Comparison of ENCODE assay signal across 8 mouse cellular contexts in genomic region chr5:147957592-147958271, GRCm38 (mm10). TPM values are rescaled to one million over a fixed set of nuclear protein-coding genes. Genes with fewer than 3 reads are reported as not detected.
DNase-seq lines count a peak whose midpoint lies in the region; ATAC-seq lines count a peak whose summit lies in the region.

No protein-coding gene starts in this region.

- peaks cover 9% of the 10 kb centered on the region; the same call in 1 of the 2 replicates for H3K27me3 ChIP-seq in hindbrain, embryonic 15.5 days
- peaks cover 42% of the 10 kb centered on the region for H3K27me3 ChIP-seq in lung, embryonic 15.5 days

- H3K4me2 ChIP-seq in hindbrain, embryonic 15.5 days = peak overlapping the region; percentile 91
- peak overlapping the region; percentile 94 for H3K4me2 ChIP-seq in lung, embryonic 15.5 days

- peak overlapping the region; percentile 84 for H3K27ac ChIP-seq in hindbrain, embryonic 15.5 days (replicated peaks)
- H3K27ac ChIP-seq in lung, embryonic 15.5 days = 0 out of 2 replicates have a peak overlapping the region, but pooled peaks have one; percentile 45

- peak overlapping the region; percentile 74 for H3K4me3 ChIP-seq in hindbrain, embryonic 15.5 days
- peak overlapping the region; percentile 54 for H3K4me3 ChIP-seq in lung, embryonic 15.5 days

- WGBS in hindbrain, embryonic 15.5 days = under 1% methylated on average over 42 of the region's 42 CpGs
- 1% methylated on average over 42 of the region's 42 CpGs for WGBS in lung, embryonic 15.5 days

- peak overlapping the region; percentile 73 for H3K9ac ChIP-seq in hindbrain, embryonic 15.5 days
- H3K9ac ChIP-seq in lung, embryonic 15.5 days = peak overlapping the region; percentile 42

- no peaks in the 10 kb centered on the region for H3K9me3 ChIP-seq in hindbrain, embryonic 15.5 days
- no peaks in the 10 kb centered on the region for H3K9me3 ChIP-seq in lung, embryonic 15.5 days

- DNase-seq in cerebellum, adult 11-12 months = peak; percentile 85
- peak; percentile 95 to 96 for DNase-seq in frontal cortex, adult 2 months (ENCODE audit: extremely low spot score in 1 of 2, low spot score in 1 of 2)
- peak; percentile 70 to 85 for DNase-seq in layer of hippocampus, postnatal 25 days (ENCODE audit: extremely low spot score in 1 of 2, low spot score in 1 of 2)
- peak; percentile 86 for DNase-seq in right cerebral cortex, postnatal 25 days

- H3K36me3 ChIP-seq in hindbrain, embryonic 15.5 days = no peaks in the 10 kb centered on the region
- H3K36me3 ChIP-seq in lung, embryonic 15.5 days = no peaks in the 10 kb centered on the region

- ATAC-seq in activated CD4-positive, CD25-positive, alpha-beta regulatory T cell, adult 4 months = peak; percentile 6
- ATAC-seq in hindbrain, embryonic 15.5 days (ENCODE audit: low FRiP score, low read depth) = peak; percentile 32
- 0 out of 2 replicates have a peak, but pooled peaks have one; percentile 8 for ATAC-seq in lung, embryonic 15.5 days (ENCODE audit: borderline replicate concordance, extremely low read depth, low FRiP score, low TSS enrichment)
- no peak for ATAC-seq in erythroid progenitor cell, adult 5-6 weeks (replicated peaks; ENCODE audit: low FRiP score, poor library complexity, severe bottlenecking)

- peaks cover 24% of the 10 kb centered on the region for H3K4me1 ChIP-seq in hindbrain, embryonic 15.5 days (replicated peaks)
- peaks cover 21% of the 10 kb centered on the region for H3K4me1 ChIP-seq in lung, embryonic 15.5 days

RNA-seq across cellular contexts. Expression of gene Mtus2, which starts 0.6 kb away (rescaled TPM):
- 1 to 10 TPM; 3.9 to 8.1 TPM for polyA plus RNA-seq in activated CD4-positive, CD25-positive, alpha-beta regulatory T cell, adult 4 months (2017; shearing (Covaris generic))
- polyA plus RNA-seq in frontal cortex, adult 2 months (2012; rRNA removed) = 19.4 and 20.6 TPM in 2 replicates
- 42.5 and 43.1 TPM in 2 replicates for polyA plus RNA-seq in hindbrain, embryonic 15.5 days (2015; fragmentation: Nextera tagmentation; extraction: Ambion mirVana)
- 10 to 100 TPM; 30.0 to 35.6 TPM for total RNA-seq in layer of hippocampus, postnatal 25 days (2021)
- polyA plus RNA-seq in lung, embryonic 15.5 days (2015; fragmentation: Nextera tagmentation; extraction: Ambion mirVana) = 7.3 and 8.5 TPM in 2 replicates
- not detected in 2 replicates for total RNA-seq in erythroid progenitor cell, adult 5-6 weeks (2015; ENCODE audit: low replicate concordance)
- total RNA-seq in erythroid progenitor cell, adult 5-6 weeks (2017; ENCODE audit: low replicate concordance) = 0.30 TPM in 1 of 2 replicates, not detected in the other
